Mouse (Mus musculus) bone marrow macrophage, adult 2 months (primary cell): ENCODE results near the gene Nek1. TPM values are rescaled to one million over a fixed set of nuclear protein-coding genes. Genes with fewer than 3 reads are reported as not detected.

Experiments
- H3K27ac ChIP-seq: 2 replicates; pipeline ENCODE4 v1.5.1; 2012; ENCODE audit warnings: low read depth, low read length; ENCODE audit not compliant: insufficient read depth
- H3K4me1 ChIP-seq: 2 replicates; pipeline ENCODE4 v1.6.1; 2012; ENCODE audit warnings: low read length; ENCODE audit not compliant: control insufficient read depth, insufficient read depth
- H3K4me3 ChIP-seq: 2 replicates; pipeline ENCODE4 v1.5.1; 2012; ENCODE audit warnings: mild to moderate bottlenecking, low read length, moderate library complexity; ENCODE audit not compliant: insufficient read depth
- CTCF ChIP-seq: IDR thresholded peaks from 2 replicates; pipeline ENCODE4 v1.5.1; 2012; ENCODE audit warnings: low read depth, mild to moderate bottlenecking, low read length, moderate library complexity
- POLR2A ChIP-seq: IDR thresholded peaks from 2 replicates; pipeline ENCODE4 v1.6.1; 2012; ENCODE audit warnings: mild to moderate bottlenecking, low read depth, low read length, borderline replicate concordance
- polyA plus RNA-seq: library from polyadenylated mRNA; stranded (reverse); fragments of >200 nt; gene quantifications from 2 replicates; pipeline ENCODE4 v1.2.4, GENCODE M21; 2012; ENCODE audit not compliant: missing spikeins, insufficient read depth, insufficient read length

Gene Nek1
- polyA plus RNA-seq, 1 experiment: 8.5 TPM

DNA sequence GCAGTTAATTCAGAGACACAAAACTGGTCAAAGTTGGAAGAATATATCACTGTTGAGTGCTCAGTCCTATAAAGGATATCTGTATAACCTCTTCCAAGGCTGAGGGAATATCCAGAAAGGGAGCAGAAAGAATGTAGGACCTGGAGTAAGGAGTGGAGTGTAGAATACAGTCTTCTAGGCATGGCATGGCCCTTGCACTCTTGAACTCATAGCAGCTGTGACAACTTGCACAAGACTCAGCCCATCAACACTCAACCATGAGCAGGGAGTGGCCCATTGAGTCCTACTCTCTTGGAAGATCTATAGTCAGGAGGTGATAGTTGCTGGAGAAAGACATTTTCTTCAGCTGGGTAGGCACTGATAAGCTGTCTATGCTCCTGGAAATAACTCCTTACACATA, 149.8 kb downstream of the Nek1 start:
- no peak for TF ChIP-seq POLR2A
- TF ChIP-seq CTCF: no peak
- H3K27ac ChIP-seq: no peak overlapping the region
- no peak overlapping the region for H3K4me3 ChIP-seq
- no peaks in the 10 kb centered on the region for H3K4me1 ChIP-seq

DNA sequence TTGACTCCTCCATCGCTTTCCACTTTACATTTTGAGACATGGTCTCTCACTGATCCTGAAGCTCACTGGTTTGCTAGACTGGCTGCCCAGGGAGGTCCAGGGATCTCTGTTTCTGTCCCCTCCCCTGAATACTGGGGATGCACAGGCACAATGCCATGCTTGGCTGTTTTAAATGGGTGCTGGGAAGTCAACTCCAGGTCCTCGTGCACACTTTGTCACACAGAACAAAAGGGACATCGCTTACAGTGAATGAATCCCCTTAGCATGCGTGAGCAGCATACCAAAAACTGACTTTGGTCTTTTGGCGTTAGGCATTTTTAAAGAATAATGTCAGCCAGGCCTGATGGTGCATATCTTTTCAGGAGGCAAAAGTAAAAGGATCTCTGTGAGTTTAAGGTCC, 155.7 kb downstream of the Nek1 start:
- Histone ChIP-seq H3K4me1 (no peaks in the 10 kb centered on the region), H3K4me3 (no peak overlapping the region), H3K27ac (no peak overlapping the region)
- no peak for TF ChIP-seq CTCF

GRCm38 (mm10) chr8:61150596-61150995, 157.6 kb downstream of the Nek1 start:
- Histone ChIP-seq H3K4me3 (no peak overlapping the region), H3K27ac (no peak overlapping the region), H3K4me1 (no peaks in the 10 kb centered on the region)
- TF ChIP-seq CTCF (no peak), POLR2A (no peak)

GRCm38 (mm10) chr8:61156406-61156805, 163.4 kb downstream of the Nek1 start:
- no peaks in the 10 kb centered on the region for H3K4me1 ChIP-seq
- H3K27ac ChIP-seq: no peak overlapping the region
- no peak for TF ChIP-seq CTCF
- no peak for TF ChIP-seq POLR2A
- H3K4me3 ChIP-seq: no peak overlapping the region

- no peak for TF ChIP-seq CTCF
- no peak for TF ChIP-seq POLR2A
- H3K27ac ChIP-seq: no peak overlapping the region
- no peak overlapping the region for H3K4me3 ChIP-seq
- no peaks in the 10 kb centered on the region for H3K4me1 ChIP-seq
Observed at GRCm38 (mm10) chr8:61158540-61158939, 165.5 kb downstream of the Nek1 start.

DNA sequence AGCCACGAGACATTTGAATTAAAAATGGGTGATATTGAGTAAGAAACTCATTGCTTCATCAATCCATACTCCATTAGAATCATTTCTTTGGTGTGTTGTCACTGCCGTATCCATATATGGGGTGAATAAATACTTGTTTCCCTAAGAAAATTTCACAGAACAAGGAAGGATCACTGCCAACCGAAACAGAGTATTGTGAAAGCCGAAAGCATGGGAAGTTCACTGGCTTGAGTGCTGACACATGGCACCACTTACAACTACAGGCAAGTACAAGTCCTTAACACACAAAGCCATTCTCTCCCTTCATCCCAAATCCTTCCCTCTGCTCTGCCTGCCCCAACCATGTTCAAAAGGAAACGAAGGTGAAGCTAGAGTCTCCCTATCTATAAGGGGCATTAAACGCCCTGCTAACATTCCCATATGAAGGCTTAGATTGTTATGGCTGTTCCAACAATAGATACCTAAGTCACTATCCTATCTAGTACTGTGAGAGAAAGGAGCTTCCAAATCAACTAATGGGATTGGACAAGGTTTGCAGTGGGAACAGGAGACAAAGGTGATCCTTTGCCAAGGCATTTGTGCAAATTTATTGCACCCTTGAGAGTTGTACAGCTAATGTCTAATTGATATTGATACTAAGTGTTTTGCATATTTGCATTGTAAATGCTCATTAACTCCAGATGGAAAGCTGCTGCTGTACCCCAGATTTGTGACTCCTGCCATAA, 168.6 kb downstream of the Nek1 start:
- no peaks in the 10 kb centered on the region for H3K4me1 ChIP-seq
- no peak overlapping the region for H3K4me3 ChIP-seq
- no peak overlapping the region for H3K27ac ChIP-seq
- TF ChIP-seq POLR2A (no peak), CTCF (no peak)

DNA sequence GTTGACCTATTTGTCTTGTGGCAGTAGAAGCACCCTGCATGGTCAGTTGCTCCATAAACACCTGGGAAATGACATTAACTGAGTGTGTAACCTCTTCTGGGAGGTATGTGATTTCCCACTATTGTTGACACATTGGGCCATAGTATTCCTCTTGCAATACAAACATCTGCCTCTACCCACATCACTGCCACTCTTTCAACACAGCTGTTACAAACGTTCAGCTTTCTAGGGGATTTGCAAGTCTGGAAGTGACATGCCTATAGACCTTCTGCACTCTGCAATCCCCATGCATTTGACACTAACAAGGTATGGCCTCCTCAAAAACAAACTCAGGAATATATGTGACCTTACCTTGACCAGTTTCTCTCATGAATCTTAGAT, 169.2 kb downstream of the Nek1 start:
- H3K4me3 ChIP-seq: no peak overlapping the region
- H3K4me1 ChIP-seq: no peaks in the 10 kb centered on the region
- H3K27ac ChIP-seq: no peak overlapping the region
- TF ChIP-seq POLR2A (no peak), CTCF (no peak)

GRCm38 (mm10) chr8:61171546-61171945, 178.6 kb downstream of the Nek1 start:
- no peak for TF ChIP-seq POLR2A
- no peak for TF ChIP-seq CTCF
- no peak overlapping the region for H3K27ac ChIP-seq
- no peak overlapping the region for H3K4me3 ChIP-seq

DNA sequence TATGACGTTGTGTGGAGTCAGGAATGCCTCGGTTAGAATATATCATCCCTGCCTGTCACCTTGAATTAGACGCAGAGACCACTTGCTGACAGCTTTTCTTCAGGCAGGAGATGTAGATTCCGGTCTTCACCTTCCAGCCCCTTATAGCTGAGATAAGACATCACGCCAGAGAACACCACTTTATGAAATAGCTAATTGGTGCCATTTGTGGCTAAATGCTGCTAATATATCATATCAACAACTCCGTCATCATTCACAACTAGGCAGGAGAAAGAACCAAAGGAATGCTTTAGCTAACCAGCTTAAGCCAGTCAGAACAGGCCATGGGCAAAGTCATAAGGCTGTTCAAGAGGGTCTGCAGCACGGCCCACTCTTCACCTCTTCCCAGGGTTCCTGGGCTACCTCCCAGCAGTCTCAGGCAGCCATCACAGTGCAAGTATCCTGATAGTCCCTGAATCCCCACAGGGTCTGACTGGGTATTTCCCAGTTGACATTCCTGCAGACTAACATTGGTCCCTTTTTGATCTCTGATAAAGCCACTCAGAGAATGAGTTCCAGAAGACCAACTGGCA, 181.0 kb downstream of the Nek1 start:
- H3K27ac ChIP-seq: no peak overlapping the region
- TF ChIP-seq CTCF (no peak), POLR2A (no peak)
- no peak overlapping the region for H3K4me3 ChIP-seq
- no peaks in the 10 kb centered on the region for H3K4me1 ChIP-seq

More at GRCm38 (mm10) chr8:61171546-61171945, 178.6 kb downstream of the Nek1 start:
- no peaks in the 10 kb centered on the region for H3K4me1 ChIP-seq

- no peak overlapping the region for H3K4me3 ChIP-seq
- TF ChIP-seq POLR2A (no peak), CTCF (no peak)
- H3K27ac ChIP-seq: no peak overlapping the region
- no peaks in the 10 kb centered on the region for H3K4me1 ChIP-seq
Observed at GRCm38 (mm10) chr8:61175876-61176275, 182.9 kb downstream of the Nek1 start.
